Mouse (Mus musculus) MEL (cell line): ENCODE measurements around the gene Kank1. TPM values are rescaled to one million over a fixed set of nuclear protein-coding genes. Genes with fewer than 3 reads are reported as not detected.

Experiments
- DNase-seq: peaks from one replicate; pipeline ENCODE4 v3.0.0; 2011; ENCODE audit warnings: low read depth, low spot score
- H3K27ac ChIP-seq: 2 replicates; pipeline ENCODE4 v1.5.1; 2012; ENCODE audit warnings: low read depth, mild to moderate bottlenecking, control low read depth, low read length, moderate library complexity; ENCODE audit not compliant: control insufficient read depth
- H3K27me3 ChIP-seq, 2 experiments: fragments of 150-350 bp in 1 of 2; sonication (generic) in 1 of 2; 2 replicates each; pipeline ENCODE4 v1.6.1; 2012; ENCODE audit warnings: low read length in 2 of 2, mild to moderate bottlenecking in 2 of 2, improper control_type of control experiment in 1 of 2, moderate library complexity in 1 of 2; ENCODE audit not compliant: insufficient read depth in 2 of 2, control insufficient read depth in 1 of 2
- H3K36me3 ChIP-seq, 2 experiments: 2 replicates each; pipeline ENCODE4 v1.6.1; 2012 to 2014; ENCODE audit warnings: low read length in 2 of 2, improper control_type of control experiment in 1 of 2, inconsistent platforms in 1 of 2, mild to moderate bottlenecking in 1 of 2; ENCODE audit not compliant: insufficient read depth in 2 of 2, control insufficient read depth in 1 of 2
- H3K4me1 ChIP-seq, 2 experiments: fragments of 150-350 bp in 1 of 2; sonication (generic) in 1 of 2; 2 replicates each; pipeline ENCODE4 v1.6.1; 2012; ENCODE audit warnings: low read length in 2 of 2, improper control_type of control experiment in 1 of 2, mild to moderate bottlenecking in 1 of 2; ENCODE audit not compliant: insufficient read depth in 2 of 2, control insufficient read depth in 1 of 2
- H3K4me3 ChIP-seq, 2 experiments: fragments of 150-350 bp in 1 of 2; sonication (generic) in 1 of 2; 2 replicates each; pipeline ENCODE4 v1.5.1; 2012; ENCODE audit warnings: low read depth in 2 of 2, low read length in 2 of 2, mild to moderate bottlenecking in 2 of 2, moderate library complexity in 2 of 2, control low read depth in 1 of 2, improper control_type of control experiment in 1 of 2; ENCODE audit not compliant: control insufficient read depth in 1 of 2, insufficient read depth in 1 of 2
- H3K79me2 ChIP-seq: 2 replicates; pipeline ENCODE4 v1.6.1; 2012; ENCODE audit warnings: mild to moderate bottlenecking, low read length, moderate library complexity; ENCODE audit not compliant: control insufficient read depth, poor library complexity, insufficient read depth
- H3K9ac ChIP-seq: 2 replicates; pipeline ENCODE4 v1.6.1; 2012; ENCODE audit warnings: low read depth, mild to moderate bottlenecking, control low read depth, low read length, moderate library complexity; ENCODE audit not compliant: control insufficient read depth, poor library complexity, severe bottlenecking
- H3K9me3 ChIP-seq: fragments of 150-350 bp; sonication (generic); replicated peaks from 2 replicates; pipeline ENCODE4 v1.6.1; 2012; ENCODE audit warnings: mild to moderate bottlenecking, low read length, improper control_type of control experiment, moderate library complexity; ENCODE audit not compliant: insufficient read depth
- BHLHE40 ChIP-seq: IDR thresholded peaks from 2 replicates; pipeline ENCODE4 v1.6.1; 2012; ENCODE audit warnings: low read depth, mild to moderate bottlenecking, inconsistent platforms, low read length, improper control_type of control experiment, borderline replicate concordance
- CHD1 ChIP-seq: IDR thresholded peaks from 2 replicates; pipeline ENCODE4 v1.6.1; 2012; ENCODE audit warnings: low read depth, mild to moderate bottlenecking, inconsistent platforms, low read length, improper control_type of control experiment
- CHD2 ChIP-seq: IDR thresholded peaks from 2 replicates; pipeline ENCODE4 v1.6.1; 2011; ENCODE audit warnings: low read length, improper control_type of control experiment
- GATA1 ChIP-seq: IDR thresholded peaks from 2 replicates; pipeline ENCODE4 v1.6.1; 2011; ENCODE audit warnings: low read depth, low read length, improper control_type of control experiment
- HCFC1 ChIP-seq: IDR thresholded peaks from 2 replicates; pipeline ENCODE4 v1.6.1; 2012; ENCODE audit warnings: low read depth, mild to moderate bottlenecking, inconsistent platforms, low read length, improper control_type of control experiment, moderate library complexity
- MEF2A ChIP-seq: IDR thresholded peaks from 2 replicates; pipeline ENCODE4 v1.6.1; 2014; ENCODE audit warnings: low read depth, mild to moderate bottlenecking, inconsistent platforms, low read length, improper control_type of control experiment; ENCODE audit not compliant: poor library complexity, insufficient replicate concordance, severe bottlenecking; ENCODE audit errors: extremely low read depth
- POLR2A ChIP-seq, 2 experiments: IDR thresholded peaks; 2 replicates each; pipeline ENCODE4 v1.6.1; 2011 to 2012; ENCODE audit warnings: low read length in 2 of 2, mild to moderate bottlenecking in 2 of 2, control low read depth in 1 of 2, improper control_type of control experiment in 1 of 2, low read depth in 1 of 2, moderate library complexity in 1 of 2; ENCODE audit not compliant: control insufficient read depth in 1 of 2, insufficient read depth in 1 of 2, poor library complexity in 1 of 2
- RAD21 ChIP-seq: IDR thresholded peaks from 2 replicates; pipeline ENCODE4 v1.6.1; 2011; ENCODE audit warnings: mild to moderate bottlenecking, low read depth, low read length, improper control_type of control experiment
- RCOR1 ChIP-seq: IDR thresholded peaks from 2 replicates; pipeline ENCODE4 v1.6.1; 2012; ENCODE audit warnings: low read depth, mild to moderate bottlenecking, inconsistent platforms, low read length, improper control_type of control experiment
- TAL1 ChIP-seq: IDR thresholded peaks from 2 replicates; pipeline ENCODE4 v1.6.1; 2012; ENCODE audit warnings: mild to moderate bottlenecking, inconsistent platforms, low read length, moderate library complexity, mixed read lengths
- TBP ChIP-seq: IDR thresholded peaks from 2 replicates; pipeline ENCODE4 v1.8.0; 2011; ENCODE audit warnings: low read depth, low read length, improper control_type of control experiment
- TCF12 ChIP-seq: IDR thresholded peaks from 2 replicates; pipeline ENCODE4 v1.6.1; 2014; ENCODE audit warnings: low read depth, mild to moderate bottlenecking, inconsistent platforms, low read length, improper control_type of control experiment, moderate library complexity
- USF1 ChIP-seq: IDR thresholded peaks from 2 replicates; pipeline ENCODE4 v1.6.1; 2014; ENCODE audit warnings: low read depth, mild to moderate bottlenecking, inconsistent platforms, low read length, improper control_type of control experiment, moderate library complexity
- USF2 ChIP-seq, 2 experiments: IDR thresholded peaks; 2 replicates each; pipeline ENCODE4 v1.6.1; 2011 to 2012; ENCODE audit warnings: improper control_type of control experiment in 2 of 2, low read length in 2 of 2, borderline replicate concordance in 1 of 2, inconsistent platforms in 1 of 2, low read depth in 1 of 2, mild to moderate bottlenecking in 1 of 2; ENCODE audit not compliant: insufficient read depth in 1 of 2
- ZC3H11A ChIP-seq: IDR thresholded peaks from 2 replicates; pipeline ENCODE4 v1.6.1; 2012; ENCODE audit warnings: low read depth, mild to moderate bottlenecking, inconsistent platforms, low read length, improper control_type of control experiment
- ZMIZ1 ChIP-seq: IDR thresholded peaks from 2 replicates; pipeline ENCODE4 v1.6.1; 2012; ENCODE audit warnings: low read depth, mild to moderate bottlenecking, inconsistent platforms, low read length, improper control_type of control experiment, moderate library complexity
- polyA plus RNA-seq, 2 experiments: library from polyadenylated mRNA; stranded (reverse) in 1 of 2; unstranded in 1 of 2; fragments of >175 nt in 1 of 2; fragments of >200 nt in 1 of 2; gene quantifications; 2 replicates each; pipeline versions ENCODE4 v1.2.1 to v1.2.4; 2012; ENCODE audit warnings: low replicate concordance in 2 of 2, low read depth in 1 of 2; ENCODE audit not compliant: insufficient read length in 2 of 2, insufficient read depth in 1 of 2, missing spikeins in 1 of 2
- total RNA-seq: library from RNA; depleted of rRNA; stranded (reverse); fragments of 300-350 nt; gene quantifications from 2 replicates; pipeline ENCODE4 v1.2.3, GENCODE M21; 2012

Kank1 gene
- total and polyA plus RNA-seq, 3 experiments = not detected

GRCm38 (mm10) chr19:25436175-25436574 lies 199.4 kb downstream of the Kank1 start:
- H3K9ac ChIP-seq = no peak overlapping the region
- no peak for TF ChIP-seq CHD2
- no peak for TF ChIP-seq CHD1
- TF ChIP-seq ZC3H11A = no peak
- no peak for TF ChIP-seq GATA1
- TF ChIP-seq MEF2A = no peak
- TF ChIP-seq TBP = no peak
- TF ChIP-seq TAL1 = no peak
- TF ChIP-seq ZMIZ1 = no peak
- TF ChIP-seq RCOR1 = no peak
- no peak for TF ChIP-seq TCF12
- TF ChIP-seq POLR2A (IDR thresholded peaks at IDR 0.05; ENCODE audit: control insufficient read depth in 1 of 2, insufficient read depth in 1 of 2, low read depth in 1 of 2, low read length in 2 of 2, poor library complexity in 1 of 2) = no peak
- no peak for TF ChIP-seq USF1
- TF ChIP-seq RAD21 = no peak
- TF ChIP-seq, all 39 proteins: peak for 0
- H3K9me3 ChIP-seq = no peaks in the 10 kb centered on the region
- no peak overlapping the region for H3K27ac ChIP-seq
- no peaks in the 10 kb centered on the region for H3K36me3 ChIP-seq
- H3K27me3 ChIP-seq = no peaks in the 10 kb centered on the region
- no peak overlapping the region for H3K4me3 ChIP-seq
- no peaks in the 10 kb centered on the region for H3K4me1 ChIP-seq
- DNase-seq = no peak
- no peaks in the 10 kb centered on the region for H3K79me2 ChIP-seq

- H3K27me3 ChIP-seq = no peaks in the 10 kb centered on the region
- no peak for DNase-seq
- no peak for TF ChIP-seq HCFC1
- no peak for TF ChIP-seq USF2 (IDR thresholded peaks at IDR 0.05; ENCODE audit: borderline replicate concordance in 1 of 2, insufficient read depth in 1 of 2, low read depth in 1 of 2, low read length in 2 of 2)
- TF ChIP-seq BHLHE40 = no peak
- H3K9ac ChIP-seq = no peak overlapping the region
- no peak overlapping the region for H3K4me3 ChIP-seq
- no peaks in the 10 kb centered on the region for H3K9me3 ChIP-seq
- no peaks in the 10 kb centered on the region for H3K36me3 ChIP-seq
- H3K27ac ChIP-seq = no peak overlapping the region
- no peaks in the 10 kb centered on the region for H3K4me1 ChIP-seq
- H3K79me2 ChIP-seq = no peaks in the 10 kb centered on the region
Observed at GRCm38 (mm10) chr19:25436789-25437650, 200.2 kb downstream of the Kank1 start.
